Mouse (Mus musculus): Measurements from ENCODE around the gene Zfp287. TPM values are rescaled to one million over a fixed set of nuclear protein-coding genes. Genes with fewer than 3 reads are reported as not detected.
A peak's percentile ranks its signal among the peaks of the same experiment; 100 is the strongest.

The Zfp287 gene
- polyA plus RNA-seq, 1 experiment = 1.2 TPM

DNA sequence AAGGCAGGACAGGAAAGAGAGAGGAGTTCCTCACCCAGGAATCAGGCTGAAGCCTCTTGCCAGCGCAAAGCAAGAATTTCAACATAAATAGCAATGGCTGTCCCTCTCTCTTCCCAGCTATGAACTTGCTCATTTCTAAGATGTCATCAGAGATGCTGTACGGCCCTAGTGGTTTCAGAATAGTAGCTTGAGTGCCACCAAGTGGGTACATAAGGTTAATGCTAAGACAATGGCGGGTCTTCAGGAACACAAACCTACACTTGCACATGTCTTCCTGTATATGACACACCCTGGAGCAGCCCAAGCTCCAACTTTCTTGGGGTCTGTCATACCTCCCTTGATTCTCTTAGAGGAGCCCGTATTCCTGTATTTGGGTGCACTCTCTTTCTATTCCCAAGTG lies 32.0 kb downstream of the Zfp287 start:
- H3K79me2 ChIP-seq (ENCODE audit: control insufficient read depth, insufficient read depth) = no peaks in the 10 kb centered on the region
- TF ChIP-seq USF1 (IDR thresholded peaks at IDR 0.05; ENCODE audit: low read depth) (no peak), CTCF (IDR thresholded peaks at IDR 0.05; ENCODE audit: control insufficient read depth, insufficient read depth, insufficient read length) (no peak), FOSL1 (IDR thresholded peaks at IDR 0.05; ENCODE audit: insufficient read depth, low read length, poor library complexity, severe bottlenecking) (no peak), MYOD1 (IDR thresholded peaks at IDR 0.05; ENCODE audit: control insufficient read depth, insufficient read length, low read depth) (no peak), MYOG (IDR thresholded peaks at IDR 0.05; ENCODE audit: control insufficient read depth, extremely low read depth, insufficient read length) (no peak), MAX (IDR thresholded peaks at IDR 0.05) (no peak), CEBPB (IDR thresholded peaks at IDR 0.05; ENCODE audit: low read depth) (no peak)
- H3K79me3 ChIP-seq (ENCODE audit: low read depth) = no peaks in the 10 kb centered on the region
- H3ac ChIP-seq (ENCODE audit: control insufficient read depth, insufficient read length, low read depth) = no peak overlapping the region
- H3K27me3 ChIP-seq (ENCODE audit: control insufficient read depth, insufficient read depth, insufficient read length) = no peaks in the 10 kb centered on the region
- H3K36me3 ChIP-seq (ENCODE audit: control insufficient read depth, insufficient read depth) = no peaks in the 10 kb centered on the region
- no peak overlapping the region for H3K4me3 ChIP-seq (ENCODE audit: insufficient read depth, poor library complexity, severe bottlenecking)

DNA sequence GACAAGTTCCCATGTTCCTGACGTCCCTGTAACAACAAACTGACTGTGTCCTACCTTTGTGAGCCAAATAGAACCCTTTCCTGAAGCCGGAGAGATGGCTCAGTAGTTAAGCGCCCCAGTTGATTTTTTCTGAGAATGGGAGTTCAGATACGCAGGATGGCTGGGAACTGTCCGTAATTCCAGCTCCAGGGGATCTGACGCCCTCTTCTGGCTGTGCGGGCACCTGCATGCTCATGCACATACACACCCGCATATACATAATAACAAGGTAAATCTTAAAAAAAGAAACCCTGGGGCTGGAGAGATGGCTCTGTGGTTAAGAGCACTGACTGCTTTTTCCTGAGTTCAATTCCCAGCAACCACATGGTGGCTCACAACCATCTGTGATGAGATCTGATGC lies 36.6 kb downstream of the Zfp287 start:
- no peaks in the 10 kb centered on the region for H3K27me3 ChIP-seq (ENCODE audit: control insufficient read depth, insufficient read depth, insufficient read length)

GRCm38 (mm10) chr11:62693299-62694184 lies 38.2 kb downstream of the Zfp287 start:
- H3K27me3 ChIP-seq (ENCODE audit: control insufficient read depth, insufficient read depth, insufficient read length) = no peaks in the 10 kb centered on the region
- no peaks in the 10 kb centered on the region for H3K79me2 ChIP-seq (ENCODE audit: control insufficient read depth, insufficient read depth)
- H3K4me3 ChIP-seq (ENCODE audit: insufficient read depth, poor library complexity, severe bottlenecking) = no peak overlapping the region
- H3K79me3 ChIP-seq (ENCODE audit: low read depth) = no peaks in the 10 kb centered on the region
- TF ChIP-seq CTCF (IDR thresholded peaks at IDR 0.05; ENCODE audit: control insufficient read depth, insufficient read depth, insufficient read length) (peak; percentile 56), MAX (IDR thresholded peaks at IDR 0.05) (no peak), MYOD1 (IDR thresholded peaks at IDR 0.05; ENCODE audit: control insufficient read depth, insufficient read length, low read depth) (no peak)
- H3K36me3 ChIP-seq (ENCODE audit: control insufficient read depth, insufficient read depth) = no peaks in the 10 kb centered on the region
- no peak overlapping the region for H3ac ChIP-seq (ENCODE audit: control insufficient read depth, insufficient read length, low read depth)

More for the DNA sequence above, 36.6 kb downstream of the Zfp287 start:
- Histone ChIP-seq H3K79me3 (ENCODE audit: low read depth) (no peaks in the 10 kb centered on the region), H3K4me3 (ENCODE audit: insufficient read depth, poor library complexity, severe bottlenecking) (no peak overlapping the region), H3K36me3 (ENCODE audit: control insufficient read depth, insufficient read depth) (no peaks in the 10 kb centered on the region), H3K79me2 (ENCODE audit: control insufficient read depth, insufficient read depth) (no peaks in the 10 kb centered on the region), H3ac (ENCODE audit: control insufficient read depth, insufficient read length, low read depth) (no peak overlapping the region)
- TF ChIP-seq CTCF (IDR thresholded peaks at IDR 0.05; ENCODE audit: control insufficient read depth, insufficient read depth, insufficient read length) (no peak), USF1 (IDR thresholded peaks at IDR 0.05; ENCODE audit: low read depth) (no peak), MAX (IDR thresholded peaks at IDR 0.05) (no peak), MYOD1 (IDR thresholded peaks at IDR 0.05; ENCODE audit: control insufficient read depth, insufficient read length, low read depth) (no peak), FOSL1 (IDR thresholded peaks at IDR 0.05; ENCODE audit: insufficient read depth, low read length, poor library complexity, severe bottlenecking) (no peak), CEBPB (IDR thresholded peaks at IDR 0.05; ENCODE audit: low read depth) (no peak), MYOG (IDR thresholded peaks at IDR 0.05; ENCODE audit: control insufficient read depth, extremely low read depth, insufficient read length) (no peak)

GRCm38 (mm10) chr11:62691592-62691991 lies 40.1 kb downstream of the Zfp287 start:
- H3ac ChIP-seq (ENCODE audit: control insufficient read depth, insufficient read length, low read depth) = no peak overlapping the region
- H3K36me3 ChIP-seq (ENCODE audit: control insufficient read depth, insufficient read depth) = no peaks in the 10 kb centered on the region
- no peaks in the 10 kb centered on the region for H3K79me2 ChIP-seq (ENCODE audit: control insufficient read depth, insufficient read depth)
- no peak overlapping the region for H3K4me3 ChIP-seq (ENCODE audit: insufficient read depth, poor library complexity, severe bottlenecking)
- TF ChIP-seq MAX (IDR thresholded peaks at IDR 0.05) (no peak), MYOD1 (IDR thresholded peaks at IDR 0.05; ENCODE audit: control insufficient read depth, insufficient read length, low read depth) (no peak), CTCF (IDR thresholded peaks at IDR 0.05; ENCODE audit: control insufficient read depth, insufficient read depth, insufficient read length) (no peak), MYOG (IDR thresholded peaks at IDR 0.05; ENCODE audit: control insufficient read depth, extremely low read depth, insufficient read length) (no peak), USF1 (IDR thresholded peaks at IDR 0.05; ENCODE audit: low read depth) (no peak), FOSL1 (IDR thresholded peaks at IDR 0.05; ENCODE audit: insufficient read depth, low read length, poor library complexity, severe bottlenecking) (no peak), CEBPB (IDR thresholded peaks at IDR 0.05; ENCODE audit: low read depth) (no peak)
- H3K27me3 ChIP-seq (ENCODE audit: control insufficient read depth, insufficient read depth, insufficient read length) = no peaks in the 10 kb centered on the region
- H3K79me3 ChIP-seq (ENCODE audit: low read depth) = no peaks in the 10 kb centered on the region

- Histone ChIP-seq H3K79me2 (ENCODE audit: control insufficient read depth, insufficient read depth) (no peaks in the 10 kb centered on the region), H3K79me3 (ENCODE audit: low read depth) (no peaks in the 10 kb centered on the region), H3ac (ENCODE audit: control insufficient read depth, insufficient read length, low read depth) (no peak overlapping the region), H3K27me3 (ENCODE audit: control insufficient read depth, insufficient read depth, insufficient read length) (no peaks in the 10 kb centered on the region), H3K36me3 (ENCODE audit: control insufficient read depth, insufficient read depth) (no peaks in the 10 kb centered on the region), H3K4me3 (ENCODE audit: insufficient read depth, poor library complexity, severe bottlenecking) (no peak overlapping the region)
- TF ChIP-seq USF1 (IDR thresholded peaks at IDR 0.05; ENCODE audit: low read depth) (no peak), FOSL1 (IDR thresholded peaks at IDR 0.05; ENCODE audit: insufficient read depth, low read length, poor library complexity, severe bottlenecking) (no peak), MYOD1 (IDR thresholded peaks at IDR 0.05; ENCODE audit: control insufficient read depth, insufficient read length, low read depth) (no peak), CTCF (IDR thresholded peaks at IDR 0.05; ENCODE audit: control insufficient read depth, insufficient read depth, insufficient read length) (no peak), MYOG (IDR thresholded peaks at IDR 0.05; ENCODE audit: control insufficient read depth, extremely low read depth, insufficient read length) (no peak), MAX (IDR thresholded peaks at IDR 0.05) (no peak), CEBPB (IDR thresholded peaks at IDR 0.05; ENCODE audit: low read depth) (no peak)
These were observed 51.8 kb downstream of the Zfp287 start for GRCm38 (mm10) chr11:62679954-62680353.
